Mouse (Mus musculus): Measurements from ENCODE around the gene Mypn. TPM values are rescaled to one million over a fixed set of nuclear protein-coding genes. Genes with fewer than 3 reads are reported as not detected.

Mypn gene
- polyA plus RNA-seq, 1 experiment from 2014 or later: 0.06 TPM

GRCm38 (mm10) chr10:63096757-63097156 is 107.0 kb downstream of the Mypn start:
- Histone ChIP-seq H3K27me3 (replicated peaks) (peaks cover 17% of the 10 kb centered on the region; the same call in 1 of the 2 replicates), H3K4me3 (replicated peaks) (no peak overlapping the region), H3K9ac (no peak overlapping the region), H3K4me1 (peaks cover 5% of the 10 kb centered on the region; the same call in 1 of the 2 replicates), H3K4me2 (no peak overlapping the region), H3K9me3 (no peaks in the 10 kb centered on the region), H3K36me3 (no peaks in the 10 kb centered on the region), H3K27ac (no peak overlapping the region)
- 72% methylated on average over 2 of the region's 2 CpGs for WGBS
- no peak for ATAC-seq (ENCODE audit: insufficient read depth, low FRiP score, low read depth)

- Histone ChIP-seq H3K36me3 (no peaks in the 10 kb centered on the region), H3K4me1 (peaks cover 6% of the 10 kb centered on the region; the same call in 1 of the 2 replicates), H3K9me3 (no peaks in the 10 kb centered on the region), H3K4me2 (no peak overlapping the region), H3K9ac (no peak overlapping the region), H3K27me3 (replicated peaks) (no peaks in the 10 kb centered on the region; the same call in 1 of the 2 replicates), H3K27ac (no peak overlapping the region), H3K4me3 (replicated peaks) (no peak overlapping the region)
- 70% methylated on average over 10 of the region's 10 CpGs for WGBS
- no peak for ATAC-seq (ENCODE audit: insufficient read depth, low FRiP score, low read depth)
These were observed 110.9 kb downstream of the Mypn start for GRCm38 (mm10) chr10:63092616-63093550.

- WGBS: 58% methylated on average over 7 of the region's 7 CpGs
These were observed 111.8 kb downstream of the Mypn start for GRCm38 (mm10) chr10:63091915-63092314.

GRCm38 (mm10) chr10:63089758-63090571 is 113.8 kb downstream of the Mypn start:
- H3K4me3 ChIP-seq (replicated peaks): peak overlapping the region; percentile 31
- H3K9ac ChIP-seq: no peak overlapping the region
- H3K9me3 ChIP-seq: no peaks in the 10 kb centered on the region
- WGBS: 8% methylated on average over 26 of the region's 26 CpGs
- H3K36me3 ChIP-seq: no peaks in the 10 kb centered on the region
- no peak for ATAC-seq (ENCODE audit: insufficient read depth, low FRiP score, low read depth)
- peaks cover 6% of the 10 kb centered on the region; the same call in 1 of the 2 replicates for H3K4me1 ChIP-seq
- no peak overlapping the region for H3K27ac ChIP-seq
- H3K27me3 ChIP-seq (replicated peaks): no peaks in the 10 kb centered on the region; the same call in 1 of the 2 replicates
- H3K4me2 ChIP-seq: peak overlapping the region; percentile 55

More at GRCm38 (mm10) chr10:63091915-63092314, 111.8 kb downstream of the Mypn start:
- peaks cover 6% of the 10 kb centered on the region; the same call in 1 of the 2 replicates for H3K4me1 ChIP-seq
- H3K27me3 ChIP-seq (replicated peaks): no peaks in the 10 kb centered on the region; the same call in 1 of the 2 replicates
- ATAC-seq (ENCODE audit: insufficient read depth, low FRiP score, low read depth): no peak
- H3K9ac ChIP-seq: no peak overlapping the region
- H3K36me3 ChIP-seq: no peaks in the 10 kb centered on the region
- H3K9me3 ChIP-seq: no peaks in the 10 kb centered on the region
- no peak overlapping the region for H3K27ac ChIP-seq
- H3K4me2 ChIP-seq: no peak overlapping the region
- H3K4me3 ChIP-seq (replicated peaks): no peak overlapping the region

- Histone ChIP-seq H3K27ac (no peak overlapping the region), H3K4me1 (peaks cover 6% of the 10 kb centered on the region; the same call in 1 of the 2 replicates), H3K36me3 (no peaks in the 10 kb centered on the region), H3K4me3 (replicated peaks) (no peak overlapping the region), H3K27me3 (replicated peaks) (no peaks in the 10 kb centered on the region; the same call in 1 of the 2 replicates), H3K9me3 (no peaks in the 10 kb centered on the region), H3K4me2 (peak overlapping the region; percentile 55), H3K9ac (no peak overlapping the region)
- 52% methylated on average over 8 of the region's 8 CpGs for WGBS
- ATAC-seq (ENCODE audit: insufficient read depth, low FRiP score, low read depth): no peak
These were observed 114.5 kb downstream of the Mypn start for GRCm38 (mm10) chr10:63089103-63089757.

GRCm38 (mm10) chr10:63086304-63086703 is 117.4 kb downstream of the Mypn start:
- Histone ChIP-seq H3K27me3 (replicated peaks) (no peaks in the 10 kb centered on the region; the same call in 1 of the 2 replicates), H3K9me3 (no peaks in the 10 kb centered on the region), H3K4me3 (replicated peaks) (no peak overlapping the region), H3K9ac (no peak overlapping the region), H3K4me2 (no peak overlapping the region), H3K4me1 (peaks cover 6% of the 10 kb centered on the region; the same call in 1 of the 2 replicates), H3K36me3 (no peaks in the 10 kb centered on the region), H3K27ac (no peak overlapping the region)
- 75% methylated on average over 10 of the region's 10 CpGs for WGBS
- ATAC-seq (ENCODE audit: insufficient read depth, low FRiP score, low read depth): no peak

- H3K4me3 ChIP-seq (replicated peaks): no peak overlapping the region
- H3K9me3 ChIP-seq: no peaks in the 10 kb centered on the region
- no peaks in the 10 kb centered on the region for H3K4me1 ChIP-seq
- no peaks in the 10 kb centered on the region for H3K36me3 ChIP-seq
- H3K27me3 ChIP-seq (replicated peaks): no peaks in the 10 kb centered on the region
- peak; percentile 48; the same call in 1 of the 2 replicates for ATAC-seq (ENCODE audit: insufficient read depth, low FRiP score, low read depth)
- H3K27ac ChIP-seq: no peak overlapping the region
- 7% methylated on average over 5 of the region's 5 CpGs for WGBS
- no peak overlapping the region for H3K9ac ChIP-seq
- H3K4me2 ChIP-seq: no peak overlapping the region
These were observed 137.8 kb downstream of the Mypn start for GRCm38 (mm10) chr10:63065988-63066387.

Other genes with a start within 250 kb of the Mypn start
- gene Rufy2, start 223.7 kb downstream of the Mypn start, polyA plus RNA-seq (2015; fragmentation: Nextera tagmentation; extraction: Ambion mirVana): 26.6 TPM in 2 replicates
- gene Hnrnph3, start 179.7 kb downstream of the Mypn start, polyA plus RNA-seq (2015; fragmentation: Nextera tagmentation; extraction: Ambion mirVana): 87.7 and 94.5 TPM in 2 replicates
- 4.7 and 6.5 TPM in 2 replicates for gene Pbld2, start 179.6 kb downstream of the Mypn start, polyA plus RNA-seq (2015; fragmentation: Nextera tagmentation; extraction: Ambion mirVana)
- 6.5 and 8.3 TPM in 2 replicates for gene Pbld1, start 143.8 kb downstream of the Mypn start, polyA plus RNA-seq (2015; fragmentation: Nextera tagmentation; extraction: Ambion mirVana)
- gene Atoh7, start 104.3 kb downstream of the Mypn start, polyA plus RNA-seq (2015; fragmentation: Nextera tagmentation; extraction: Ambion mirVana): 0.08 and 0.23 TPM in 2 replicates
- gene Herc4, start 39.9 kb upstream of the Mypn start, polyA plus RNA-seq (2015; fragmentation: Nextera tagmentation; extraction: Ambion mirVana): 38.9 and 39.9 TPM in 2 replicates
- 5.2 and 5.5 TPM in 2 replicates for gene Sirt1, start 177.8 kb upstream of the Mypn start, polyA plus RNA-seq (2015; fragmentation: Nextera tagmentation; extraction: Ambion mirVana)
- gene Dnajc12, start 178.5 kb upstream of the Mypn start, polyA plus RNA-seq (2015; fragmentation: Nextera tagmentation; extraction: Ambion mirVana): 9.3 and 10.5 TPM in 2 replicates
- gene Gm7075, start 217.8 kb upstream of the Mypn start, polyA plus RNA-seq (2015; fragmentation: Nextera tagmentation; extraction: Ambion mirVana): not detected in 2 replicates
- 0.54 and 0.58 TPM in 2 replicates for gene Ctnna3, start 226.1 kb upstream of the Mypn start, polyA plus RNA-seq (2015; fragmentation: Nextera tagmentation; extraction: Ambion mirVana)

All from stomach, embryonic 15.5 days (tissue).